Mouse (Mus musculus) bone marrow macrophage, adult 2 months (primary cell): ENCODE measurements around the gene Aacs. TPM values are rescaled to one million over a fixed set of nuclear protein-coding genes. Genes with fewer than 3 reads are reported as not detected.
"Not testable (repeated sequence)": the region's sequence is repeated elsewhere in the genome, so short reads cannot be mapped to it uniquely, and the experiment has no call there.

ENCODE experiments used
- H3K27ac ChIP-seq: 2 replicates; pipeline ENCODE4 v1.5.1; 2012; ENCODE audit warnings: low read depth, low read length; ENCODE audit not compliant: insufficient read depth
- H3K4me1 ChIP-seq: 2 replicates; pipeline ENCODE4 v1.6.1; 2012; ENCODE audit warnings: low read length; ENCODE audit not compliant: control insufficient read depth, insufficient read depth
- H3K4me3 ChIP-seq: 2 replicates; pipeline ENCODE4 v1.5.1; 2012; ENCODE audit warnings: mild to moderate bottlenecking, low read length, moderate library complexity; ENCODE audit not compliant: insufficient read depth
- CTCF ChIP-seq: IDR thresholded peaks from 2 replicates; pipeline ENCODE4 v1.5.1; 2012; ENCODE audit warnings: low read depth, mild to moderate bottlenecking, low read length, moderate library complexity
- POLR2A ChIP-seq: IDR thresholded peaks from 2 replicates; pipeline ENCODE4 v1.6.1; 2012; ENCODE audit warnings: mild to moderate bottlenecking, low read depth, low read length, borderline replicate concordance
- polyA plus RNA-seq: library from polyadenylated mRNA; stranded (reverse); fragments of >200 nt; gene quantifications from 2 replicates; pipeline ENCODE4 v1.2.4, GENCODE M21; 2012; ENCODE audit not compliant: missing spikeins, insufficient read depth, insufficient read length

The Aacs gene
- 10.3 and 19.0 TPM in 2 replicates for polyA plus RNA-seq

DNA sequence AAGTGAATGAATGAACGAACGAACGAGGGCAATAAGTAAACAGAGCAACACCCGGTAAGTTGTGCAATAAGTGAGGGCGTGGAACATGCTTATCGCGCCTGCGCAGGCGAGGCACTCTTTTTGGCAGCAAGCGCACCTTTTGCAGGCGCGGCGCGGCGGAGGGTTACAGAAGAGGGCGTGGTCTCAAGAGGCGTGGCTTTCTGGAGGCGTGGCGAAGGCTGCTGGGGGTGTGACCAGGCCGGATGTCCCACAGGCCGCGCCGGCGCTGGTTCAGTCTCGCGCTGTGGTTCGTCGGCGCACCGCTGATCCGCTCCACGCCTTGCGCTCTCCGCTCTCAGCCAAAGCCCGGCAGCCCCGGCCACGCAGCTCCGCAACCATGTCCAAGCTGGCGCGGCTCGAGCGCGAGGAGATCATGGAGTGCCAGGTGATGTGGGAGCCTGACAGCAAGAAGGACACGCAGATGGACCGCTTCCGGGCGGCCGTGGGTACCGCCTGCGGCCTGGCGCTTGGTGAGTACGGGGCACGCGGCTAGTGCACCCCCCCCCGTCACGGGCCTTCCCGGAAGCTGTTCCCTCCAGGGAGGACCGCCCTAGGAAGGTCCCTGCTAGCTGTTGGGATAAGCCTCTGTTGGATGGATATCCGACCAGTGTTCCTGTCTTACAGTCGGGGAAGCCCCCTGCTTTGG lies at the start of gene Aacs:
TSS of gene Aacs (plus strand) at position 214 of the 685 bp plus-strand sequence.
- TF ChIP-seq CTCF (no peak), POLR2A (peak; percentile 72; the same call in 1 of the 2 replicates)
- Histone ChIP-seq H3K27ac (peak within 1 kb of the TSS; percentile 55), H3K4me3 (peak within 1 kb of the TSS; percentile 68), H3K4me1 (peaks cover 23% of the 10 kb centered on the region)

GRCm38 (mm10) chr5:125426343-125426742 lies 49.3 kb upstream of the Aacs start:
- no peaks in the 10 kb centered on the region for H3K4me1 ChIP-seq
- H3K27ac ChIP-seq = no peak overlapping the region
- TF ChIP-seq POLR2A (no peak), CTCF (no peak)
- H3K4me3 ChIP-seq = no peak overlapping the region

DNA sequence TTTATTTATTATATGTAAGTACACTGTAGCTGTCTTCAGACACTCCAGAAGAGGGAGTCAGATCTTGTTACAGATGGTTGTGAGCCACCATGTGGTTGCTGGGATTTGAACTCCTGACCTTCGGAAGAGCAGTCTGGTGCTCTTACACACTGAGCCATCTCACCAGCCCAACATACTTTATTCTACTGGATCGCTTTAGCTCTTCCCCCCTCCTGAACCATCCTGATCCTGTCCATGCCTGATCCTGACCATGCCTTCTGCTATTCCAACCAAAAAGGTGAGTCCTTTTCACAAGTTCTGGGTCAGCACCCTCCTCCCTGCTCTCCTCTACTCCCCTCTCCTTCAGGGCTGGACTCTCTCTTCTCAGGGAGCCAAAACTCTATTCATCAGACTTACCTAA lies 43.3 kb upstream of the Aacs start:
- not testable (repeated sequence) for H3K4me1 ChIP-seq, H3K27ac ChIP-seq, H3K4me3 ChIP-seq

GRCm38 (mm10) chr5:125433793-125434337 lies 41.7 kb upstream of the Aacs start, which contains the start of gene Dhx37:
Dhx37 (minus strand) TSS chr5:125434121.
- peak within 1 kb of the TSS; percentile 81 for H3K4me3 ChIP-seq
- H3K4me1 ChIP-seq = peaks cover 10% of the 10 kb centered on the region
- TF ChIP-seq CTCF = no peak
- 0 out of 2 replicates have a peak, but pooled peaks have one; percentile 22 for TF ChIP-seq POLR2A
- peak within 1 kb of the TSS; percentile 48 for H3K27ac ChIP-seq

- Histone ChIP-seq H3K27ac (peak overlapping the region; percentile 48), H3K4me3 (peak overlapping the region; percentile 18; the same call in 1 of the 2 replicates)
- H3K4me1 ChIP-seq = not testable (repeated sequence)
Observed at GRCm38 (mm10) chr5:125434347-125434746, 41.3 kb upstream of the Aacs start.

DNA sequence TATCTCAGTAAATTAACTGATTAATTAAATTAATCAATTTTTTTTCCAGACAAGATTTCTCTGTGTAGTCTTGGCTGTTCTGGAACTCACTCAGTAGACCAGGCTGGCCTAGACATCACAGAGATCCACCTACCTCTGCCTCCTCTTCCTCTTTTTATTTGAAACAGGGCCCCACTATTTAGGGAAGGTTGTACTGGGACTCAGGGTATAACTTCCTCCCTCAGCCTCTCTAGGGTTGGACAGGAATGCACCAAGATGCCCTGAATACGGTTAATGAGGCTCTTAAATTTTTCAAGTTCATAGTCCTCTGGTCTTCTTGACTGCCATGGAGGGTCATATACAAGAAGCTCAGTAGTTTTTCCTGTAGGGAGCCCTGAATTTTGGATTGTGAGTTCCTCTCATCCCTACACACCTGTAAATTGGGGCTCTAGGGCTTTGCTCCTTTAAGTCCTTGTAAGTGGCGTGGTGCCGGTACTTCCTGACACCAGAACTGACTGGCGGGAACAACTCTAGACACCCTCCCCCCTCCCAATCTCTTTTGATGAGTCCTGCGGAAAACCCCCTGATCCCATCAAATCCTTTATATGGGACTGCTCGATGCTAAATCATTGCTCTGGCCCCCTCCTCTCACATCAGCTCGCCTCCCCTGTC lies 34.9 kb upstream of the Aacs start:
- peak overlapping the region; percentile 66 for H3K27ac ChIP-seq
- TF ChIP-seq CTCF (no peak), POLR2A (no peak)

GRCm38 (mm10) chr5:125441234-125442114 lies 34.1 kb upstream of the Aacs start, which contains the start of gene Bri3bp:
Bri3bp (plus strand) TSS chr5:125441568.
- H3K4me3 ChIP-seq = peak within 1 kb of the TSS; percentile 97
- peaks cover 42% of the 10 kb centered on the region for H3K4me1 ChIP-seq
- H3K27ac ChIP-seq = peak within 1 kb of the TSS; percentile 79
- no peak for TF ChIP-seq CTCF
- TF ChIP-seq POLR2A = no peak

More for the DNA sequence above, 34.9 kb upstream of the Aacs start:
- H3K4me3 ChIP-seq = peak overlapping the region; percentile 97
- peaks cover 34% of the 10 kb centered on the region for H3K4me1 ChIP-seq

GRCm38 (mm10) chr5:125442136-125442995 lies 33.2 kb upstream of the Aacs start:
- H3K4me1 ChIP-seq = peaks cover 47% of the 10 kb centered on the region
- peak overlapping the region; percentile 97 for H3K4me3 ChIP-seq
- peak overlapping the region; percentile 79 for H3K27ac ChIP-seq
- TF ChIP-seq CTCF = no peak
- TF ChIP-seq POLR2A = no peak

DNA sequence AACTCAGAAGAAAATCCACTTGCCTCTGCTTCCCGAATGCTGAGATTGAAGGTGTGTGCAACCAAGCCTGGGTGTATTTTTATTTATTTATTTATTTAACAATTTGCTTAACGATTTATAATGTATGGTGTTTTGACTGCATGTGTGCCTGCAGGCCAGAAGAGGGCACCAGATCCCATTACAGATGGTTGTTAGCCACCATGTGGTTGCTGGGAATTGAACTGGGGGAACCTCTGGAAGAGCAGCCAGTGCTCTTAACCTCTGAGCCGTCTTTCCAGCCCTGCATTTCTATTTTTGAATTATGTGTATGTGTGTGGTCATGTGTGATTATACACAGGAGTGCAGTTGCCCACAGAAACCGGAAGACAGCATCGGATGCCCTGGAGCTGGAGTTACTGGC lies 32.3 kb upstream of the Aacs start:
- Histone ChIP-seq H3K27ac (peak overlapping the region; percentile 54), H3K4me3 (peak overlapping the region; percentile 97; the same call in 1 of the 2 replicates), H3K4me1 (peaks cover 56% of the 10 kb centered on the region)
- TF ChIP-seq POLR2A (no peak), CTCF (peak; percentile 16; the same call in 1 of the 2 replicates)
